Mouse (Mus musculus): Measurements from ENCODE around the gene Ak4. TPM values are rescaled to one million over a fixed set of nuclear protein-coding genes. Genes with fewer than 3 reads are reported as not detected.
"Not testable (repeated sequence)": the region's sequence is repeated elsewhere in the genome, so short reads cannot be mapped to it uniquely, and the experiment has no call there.

Ak4 gene
- polyA plus RNA-seq, 1 experiment from 2014 or later, result 9.2 TPM

DNA sequence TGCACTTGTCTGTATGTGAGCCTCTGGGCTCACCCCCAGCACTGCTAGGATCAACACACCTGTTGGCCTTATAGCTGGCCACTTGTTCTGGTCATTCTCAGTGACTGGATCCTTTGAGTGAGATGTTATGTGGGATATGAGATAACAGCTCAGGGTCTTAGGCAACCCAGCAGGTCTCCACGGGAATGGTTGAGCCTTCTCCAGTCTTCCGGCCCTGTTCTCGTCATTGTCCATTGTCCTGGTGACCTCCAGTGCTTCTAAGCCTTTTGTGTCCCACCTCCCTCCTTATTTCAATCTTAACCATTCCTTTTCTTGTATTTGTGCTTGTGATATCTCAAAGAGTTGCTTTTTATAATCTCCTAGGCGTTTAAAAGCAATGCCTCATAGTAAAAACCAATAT, 26.6 kb downstream of the Ak4 start:
- Histone ChIP-seq H3K9me3 (replicated peaks; ENCODE audit: control insufficient read depth, low read length, poor library complexity, severe bottlenecking) (no peaks in the 10 kb centered on the region), H3K4me1 (ENCODE audit: control insufficient read depth, insufficient read depth, low read length) (no peaks in the 10 kb centered on the region), H3K4me2 (ENCODE audit: low read length) (no peak overlapping the region), H3K36me3 (ENCODE audit: control insufficient read depth, insufficient read depth, low read length) (no peaks in the 10 kb centered on the region), H3K4me3 (ENCODE audit: low read depth, low read length) (no peak overlapping the region), H3K27me3 (ENCODE audit: control insufficient read depth, insufficient read depth, low read depth, low read length) (no peaks in the 10 kb centered on the region), H3K27ac (ENCODE audit: low read length) (no peak overlapping the region), H3K9ac (ENCODE audit: low read depth, low read length) (no peak overlapping the region)
- 81% methylated on average over 4 of the region's 4 CpGs for WGBS
- no peak for ATAC-seq

DNA sequence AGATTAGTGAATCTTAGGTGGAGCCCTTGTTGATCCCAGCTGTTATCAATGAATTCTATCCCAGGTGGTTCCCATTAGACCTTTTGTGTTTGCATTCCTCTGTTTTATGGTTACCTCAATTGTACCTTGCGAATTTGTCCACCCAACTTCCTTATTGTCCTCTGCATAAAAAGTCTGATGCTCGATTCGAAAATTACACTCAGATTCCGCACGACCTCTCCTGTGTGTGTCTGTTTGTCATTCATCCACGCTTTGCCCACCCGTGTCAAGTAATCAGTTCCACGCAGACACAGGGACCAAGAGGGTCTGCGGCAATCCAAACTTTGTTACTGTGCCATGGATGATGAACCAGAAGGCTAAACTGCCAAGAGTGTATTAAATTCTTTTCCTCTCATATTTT, 27.5 kb downstream of the Ak4 start:
- not testable (repeated sequence) for H3K36me3 ChIP-seq (ENCODE audit: control insufficient read depth, insufficient read depth, low read length); H3K27ac ChIP-seq (ENCODE audit: low read length); H3K9me3 ChIP-seq (replicated peaks; ENCODE audit: control insufficient read depth, low read length, poor library complexity, severe bottlenecking); H3K4me1 ChIP-seq (ENCODE audit: control insufficient read depth, insufficient read depth, low read length); ATAC-seq; H3K27me3 ChIP-seq (ENCODE audit: control insufficient read depth, insufficient read depth, low read depth, low read length); H3K4me3 ChIP-seq (ENCODE audit: low read depth, low read length); H3K4me2 ChIP-seq (ENCODE audit: low read length); H3K9ac ChIP-seq (ENCODE audit: low read depth, low read length)
- WGBS, result 97% methylated on average over 9 of the region's 9 CpGs

DNA sequence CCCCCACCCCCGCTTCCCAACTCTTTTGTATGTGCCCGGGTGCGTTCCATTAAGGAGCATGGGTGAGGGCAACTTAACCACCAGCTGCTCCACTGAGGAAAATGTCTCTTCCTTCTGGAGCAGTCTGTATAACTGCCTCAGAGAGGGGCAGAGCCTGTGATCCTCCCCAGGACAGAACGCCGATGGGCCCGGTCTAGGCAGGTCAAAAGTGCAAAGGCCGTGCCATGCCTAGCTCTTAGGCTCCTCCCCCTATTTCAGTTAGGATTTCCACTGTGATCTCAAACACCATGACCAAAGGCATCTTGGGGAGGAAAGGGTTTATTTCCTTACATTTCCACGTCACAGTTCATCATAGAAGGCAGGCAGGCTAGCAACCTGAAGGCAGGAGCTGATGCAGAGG, 29.6 kb downstream of the Ak4 start:
- 87% methylated on average over 8 of the region's 8 CpGs for WGBS
- Histone ChIP-seq H3K27me3 (ENCODE audit: control insufficient read depth, insufficient read depth, low read depth, low read length) (no peaks in the 10 kb centered on the region), H3K9me3 (replicated peaks; ENCODE audit: control insufficient read depth, low read length, poor library complexity, severe bottlenecking) (no peaks in the 10 kb centered on the region), H3K27ac (ENCODE audit: low read length) (no peak overlapping the region), H3K4me3 (ENCODE audit: low read depth, low read length) (no peak overlapping the region), H3K4me1 (ENCODE audit: control insufficient read depth, insufficient read depth, low read length) (no peaks in the 10 kb centered on the region), H3K4me2 (ENCODE audit: low read length) (no peak overlapping the region), H3K36me3 (ENCODE audit: control insufficient read depth, insufficient read depth, low read length) (no peaks in the 10 kb centered on the region), H3K9ac (ENCODE audit: low read depth, low read length) (no peak overlapping the region)
- ATAC-seq, result no peak

DNA sequence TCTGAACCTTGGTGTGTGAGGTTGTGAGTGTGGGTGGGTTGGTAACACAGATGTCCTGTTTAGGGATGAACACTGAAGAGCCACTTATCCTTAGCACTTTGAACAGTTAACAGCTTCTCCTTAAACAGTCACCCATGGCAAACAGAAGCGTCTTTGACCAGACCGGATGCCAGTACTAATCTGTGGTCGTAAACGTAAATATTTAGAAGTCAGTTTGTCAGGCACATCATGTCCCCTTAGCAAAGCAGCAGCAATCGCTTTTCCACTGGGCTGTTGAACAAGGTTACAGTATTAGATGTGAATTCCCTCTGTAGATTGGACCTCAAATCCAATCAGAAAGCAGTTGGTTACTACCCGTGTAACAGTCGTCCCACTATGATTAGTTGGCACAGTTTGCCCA, 30.3 kb downstream of the Ak4 start:
- Histone ChIP-seq H3K4me3 (ENCODE audit: low read depth, low read length) (no peak overlapping the region), H3K36me3 (ENCODE audit: control insufficient read depth, insufficient read depth, low read length) (no peaks in the 10 kb centered on the region), H3K9me3 (replicated peaks; ENCODE audit: control insufficient read depth, low read length, poor library complexity, severe bottlenecking) (no peaks in the 10 kb centered on the region), H3K9ac (ENCODE audit: low read depth, low read length) (no peak overlapping the region), H3K27ac (ENCODE audit: low read length) (no peak overlapping the region), H3K4me2 (ENCODE audit: low read length) (no peak overlapping the region), H3K27me3 (ENCODE audit: control insufficient read depth, insufficient read depth, low read depth, low read length) (no peaks in the 10 kb centered on the region), H3K4me1 (ENCODE audit: control insufficient read depth, insufficient read depth, low read length) (no peaks in the 10 kb centered on the region)
- no peak for ATAC-seq
- 90% methylated on average over 7 of the region's 7 CpGs for WGBS

DNA sequence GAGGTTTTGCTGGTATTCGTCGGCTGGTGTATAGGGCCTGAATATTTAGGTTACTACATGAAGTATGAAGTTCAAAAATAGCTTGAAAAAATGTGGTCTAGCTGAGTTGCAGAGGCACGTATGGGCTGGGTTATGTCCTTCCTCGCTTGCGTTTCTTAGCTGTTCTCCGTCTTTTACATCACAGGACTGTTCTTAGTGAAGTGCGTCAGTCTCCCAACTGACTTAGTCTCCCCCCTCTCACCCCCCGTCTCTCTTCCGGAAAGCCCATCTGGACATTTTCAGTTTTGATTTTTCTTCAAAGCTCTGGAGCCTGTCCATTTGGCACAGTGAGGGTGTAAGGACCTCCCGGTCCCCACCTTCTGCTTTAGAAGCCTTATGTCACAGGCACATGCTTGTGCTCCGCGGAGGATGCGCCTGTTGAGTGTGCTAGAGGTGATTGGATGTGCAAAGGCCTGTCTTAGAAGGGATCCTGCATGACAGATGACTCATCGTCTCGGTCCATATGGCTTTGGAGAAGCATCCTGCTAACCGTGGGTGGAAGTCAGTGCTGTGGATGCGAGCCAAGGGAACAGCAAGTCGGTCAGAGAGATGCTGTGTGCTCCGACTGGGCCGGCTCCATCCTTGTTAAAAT, 31.2 kb downstream of the Ak4 start:
- Histone ChIP-seq H3K4me1 (ENCODE audit: control insufficient read depth, insufficient read depth, low read length) (no peaks in the 10 kb centered on the region), H3K4me2 (ENCODE audit: low read length) (no peak overlapping the region), H3K9me3 (replicated peaks; ENCODE audit: control insufficient read depth, low read length, poor library complexity, severe bottlenecking) (no peaks in the 10 kb centered on the region), H3K27me3 (ENCODE audit: control insufficient read depth, insufficient read depth, low read depth, low read length) (no peaks in the 10 kb centered on the region), H3K27ac (ENCODE audit: low read length) (no peak overlapping the region), H3K9ac (ENCODE audit: low read depth, low read length) (no peak overlapping the region), H3K36me3 (ENCODE audit: control insufficient read depth, insufficient read depth, low read length) (no peaks in the 10 kb centered on the region), H3K4me3 (ENCODE audit: low read depth, low read length) (no peak overlapping the region)
- 87% methylated on average over 20 of the region's 20 CpGs for WGBS
- no peak for ATAC-seq

DNA sequence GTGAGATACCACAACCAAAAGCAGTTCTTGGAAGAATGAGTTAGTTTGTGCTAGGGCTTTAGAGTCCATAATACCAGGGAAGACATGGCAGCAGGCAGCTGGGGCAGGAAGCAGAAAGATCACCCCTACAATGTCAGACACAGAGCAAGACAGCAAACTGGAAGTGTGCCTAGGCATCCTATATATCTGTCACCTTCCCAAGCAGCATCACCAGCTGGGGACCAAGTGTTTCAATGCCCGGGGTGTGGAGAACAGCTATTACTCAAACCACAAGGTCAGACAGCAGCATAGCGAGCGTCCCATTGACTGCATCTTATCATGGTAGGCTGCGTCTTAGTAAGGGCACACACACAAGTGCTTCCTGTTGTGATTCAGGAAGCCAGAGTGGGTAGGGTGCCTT, 32.0 kb downstream of the Ak4 start:
- Histone ChIP-seq H3K4me3 (ENCODE audit: low read depth, low read length) (no peak overlapping the region), H3K4me2 (ENCODE audit: low read length) (no peak overlapping the region), H3K27me3 (ENCODE audit: control insufficient read depth, insufficient read depth, low read depth, low read length) (no peaks in the 10 kb centered on the region), H3K9me3 (replicated peaks; ENCODE audit: control insufficient read depth, low read length, poor library complexity, severe bottlenecking) (no peaks in the 10 kb centered on the region), H3K27ac (ENCODE audit: low read length) (no peak overlapping the region), H3K36me3 (ENCODE audit: control insufficient read depth, insufficient read depth, low read length) (no peaks in the 10 kb centered on the region), H3K4me1 (ENCODE audit: control insufficient read depth, insufficient read depth, low read length) (no peaks in the 10 kb centered on the region), H3K9ac (ENCODE audit: low read depth, low read length) (no peak overlapping the region)
- 72% methylated on average over 4 of the region's 4 CpGs for WGBS
- no peak for ATAC-seq

DNA sequence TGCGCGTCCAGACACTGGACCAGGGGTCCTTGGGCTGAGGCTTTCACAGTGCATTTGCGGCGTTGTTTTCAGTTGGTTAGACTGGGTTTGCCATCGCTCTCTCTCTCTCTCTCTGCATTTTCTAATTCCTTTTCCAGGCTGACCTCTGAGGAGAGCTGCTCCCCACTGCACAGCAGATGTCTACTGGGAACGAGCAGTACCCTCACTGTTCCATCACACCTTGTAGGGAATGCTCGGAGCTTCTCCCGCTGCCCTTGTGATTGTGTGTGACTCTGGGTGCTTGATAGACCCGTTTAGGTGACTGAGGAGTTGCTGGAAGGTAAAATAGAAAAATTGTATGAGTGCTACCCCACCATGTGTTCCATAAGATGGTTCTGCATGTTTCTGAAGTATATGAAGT, 33.8 kb downstream of the Ak4 start:
- H3K9me3 ChIP-seq (replicated peaks; ENCODE audit: control insufficient read depth, low read length, poor library complexity, severe bottlenecking), result no peaks in the 10 kb centered on the region
- ATAC-seq, result no peak
- WGBS, result 90% methylated on average over 9 of the region's 9 CpGs
- no peaks in the 10 kb centered on the region for H3K27me3 ChIP-seq (ENCODE audit: control insufficient read depth, insufficient read depth, low read depth, low read length)
- no peak overlapping the region for H3K27ac ChIP-seq (ENCODE audit: low read length)
- no peaks in the 10 kb centered on the region for H3K36me3 ChIP-seq (ENCODE audit: control insufficient read depth, insufficient read depth, low read length)
- H3K4me1 ChIP-seq (ENCODE audit: control insufficient read depth, insufficient read depth, low read length), result no peaks in the 10 kb centered on the region
- H3K9ac ChIP-seq (ENCODE audit: low read depth, low read length), result no peak overlapping the region
- no peak overlapping the region for H3K4me2 ChIP-seq (ENCODE audit: low read length)
- no peak overlapping the region for H3K4me3 ChIP-seq (ENCODE audit: low read depth, low read length)

DNA sequence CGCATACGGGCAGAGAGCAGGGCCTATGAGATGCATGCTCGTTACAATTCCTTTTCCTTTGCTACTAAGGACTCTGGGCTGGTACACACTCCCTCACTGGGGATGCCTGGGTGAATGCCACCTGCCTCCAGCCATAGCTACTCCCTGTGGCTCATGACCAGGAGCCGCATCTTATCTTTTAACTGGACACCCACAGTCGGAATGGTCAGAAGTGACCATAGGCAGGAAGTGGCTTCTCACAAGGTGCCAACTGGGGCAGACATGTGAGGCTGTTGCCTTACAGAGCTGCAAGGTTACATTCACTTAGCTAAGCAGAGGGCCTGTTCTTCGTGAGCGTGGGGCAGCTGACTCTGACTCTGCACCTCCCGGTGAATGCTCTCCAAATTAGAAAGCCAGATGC, 38.1 kb downstream of the Ak4 start:
- Histone ChIP-seq H3K27ac (ENCODE audit: low read length) (no peak overlapping the region), H3K36me3 (ENCODE audit: control insufficient read depth, insufficient read depth, low read length) (no peaks in the 10 kb centered on the region), H3K9me3 (replicated peaks; ENCODE audit: control insufficient read depth, low read length, poor library complexity, severe bottlenecking) (no peaks in the 10 kb centered on the region), H3K27me3 (ENCODE audit: control insufficient read depth, insufficient read depth, low read depth, low read length) (no peaks in the 10 kb centered on the region), H3K4me3 (ENCODE audit: low read depth, low read length) (no peak overlapping the region), H3K9ac (ENCODE audit: low read depth, low read length) (no peak overlapping the region), H3K4me1 (ENCODE audit: control insufficient read depth, insufficient read depth, low read length) (no peaks in the 10 kb centered on the region), H3K4me2 (ENCODE audit: low read length) (no peak overlapping the region)
- WGBS, result 95% methylated on average over 8 of the region's 8 CpGs
- no peak for ATAC-seq

DNA sequence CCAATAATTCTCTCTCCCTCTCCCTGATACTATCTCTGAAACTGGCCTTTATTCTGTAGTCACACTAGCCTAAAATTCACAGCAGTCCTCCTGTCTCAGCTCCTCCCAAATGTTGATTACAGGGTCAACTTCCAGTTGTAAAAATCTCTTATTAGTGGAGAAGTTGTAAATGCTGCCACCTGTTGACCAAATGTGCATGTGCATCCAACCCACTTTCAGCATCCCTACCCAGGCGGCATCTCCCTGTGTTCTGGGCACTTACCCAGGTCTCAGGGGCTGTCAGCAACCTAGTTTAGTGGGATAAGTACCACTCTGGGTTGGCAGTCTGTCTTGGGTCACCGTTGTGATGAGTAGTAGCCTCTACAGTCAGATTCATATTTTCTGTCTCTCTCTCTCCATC, 39.3 kb downstream of the Ak4 start:
- H3K4me2 ChIP-seq (ENCODE audit: low read length), result no peak overlapping the region
- H3K27ac ChIP-seq (ENCODE audit: low read length), result no peak overlapping the region
- no peaks in the 10 kb centered on the region for H3K36me3 ChIP-seq (ENCODE audit: control insufficient read depth, insufficient read depth, low read length)
- no peak overlapping the region for H3K9ac ChIP-seq (ENCODE audit: low read depth, low read length)
- no peaks in the 10 kb centered on the region for H3K4me1 ChIP-seq (ENCODE audit: control insufficient read depth, insufficient read depth, low read length)
- no peak overlapping the region for H3K4me3 ChIP-seq (ENCODE audit: low read depth, low read length)
- 42% methylated on average over 2 of the region's 2 CpGs for WGBS
- no peak for ATAC-seq
- H3K9me3 ChIP-seq (replicated peaks; ENCODE audit: control insufficient read depth, low read length, poor library complexity, severe bottlenecking), result no peaks in the 10 kb centered on the region
- H3K27me3 ChIP-seq (ENCODE audit: control insufficient read depth, insufficient read depth, low read depth, low read length), result no peaks in the 10 kb centered on the region

Measured in midbrain, embryonic 16.5 days (tissue).